ENCODE assay signal across 9 mouse cellular contexts in genomic region chr11:59885217-59885986, GRCm38 (mm10). TPM values are rescaled to one million over a fixed set of nuclear protein-coding genes. Genes with fewer than 3 reads are reported as not detected.
DNase-seq lines count a peak whose midpoint lies in the region; ATAC-seq lines count a peak whose summit lies in the region.
"Had no signal": no experiment of that assay in that cellular context is flagged by ENCODE, and none has a peak within 500 bp of the region (broad histone marks: within the 10 kb centered on the region; RNA-seq: fewer than 3 reads in every experiment).

No protein-coding gene starts in this region.

- ATAC-seq in midbrain, embryonic 15.5 days (replicated peaks), result no peak
- ATAC-seq in hindbrain, embryonic 13.5 days (ENCODE audit: low FRiP score), result no peak
- ATAC-seq in liver, embryonic 13.5 days (ENCODE audit: low read depth), result peak; percentile 51; the same call in 1 of the 2 replicates
- no peak; the same call in none of the 2 replicates for ATAC-seq in stomach, embryonic 16.5 days (ENCODE audit: insufficient read depth, low FRiP score)

- H3K4me2 ChIP-seq in midbrain, embryonic 15.5 days, result no peak overlapping the region
- H3K4me2 ChIP-seq in hindbrain, embryonic 13.5 days, result no peak overlapping the region
- H3K4me2 ChIP-seq in liver, embryonic 13.5 days, result 0 out of 2 replicates have a peak overlapping the region, but pooled peaks have one; percentile 4
- H3K4me2 ChIP-seq in stomach, embryonic 16.5 days (ENCODE audit: low read depth, low read length), result no peak overlapping the region
- H3K4me2 ChIP-seq: limb, embryonic 15.5 days had no signal

- H3K9me3 ChIP-seq in midbrain, embryonic 10.5 days (replicated peaks), result no peaks in the 10 kb centered on the region
- H3K9me3 ChIP-seq in midbrain, embryonic 15.5 days, result no peaks in the 10 kb centered on the region
- no peaks in the 10 kb centered on the region for H3K9me3 ChIP-seq in hindbrain, embryonic 13.5 days
- H3K9me3 ChIP-seq in liver, embryonic 13.5 days (replicated peaks), result no peaks in the 10 kb centered on the region; the same call in 1 of the 2 replicates
- no peaks in the 10 kb centered on the region for H3K9me3 ChIP-seq in stomach, embryonic 16.5 days (replicated peaks; ENCODE audit: control insufficient read depth, low read length)
- H3K9me3 ChIP-seq: limb, embryonic 15.5 days had no signal

- H3K36me3 ChIP-seq in midbrain, embryonic 10.5 days, result no peaks in the 10 kb centered on the region
- no peaks in the 10 kb centered on the region for H3K36me3 ChIP-seq in midbrain, embryonic 15.5 days (replicated peaks)
- no peaks in the 10 kb centered on the region for H3K36me3 ChIP-seq in hindbrain, embryonic 13.5 days
- H3K36me3 ChIP-seq in liver, embryonic 13.5 days, result no peaks in the 10 kb centered on the region
- no peaks in the 10 kb centered on the region for H3K36me3 ChIP-seq in stomach, embryonic 16.5 days (ENCODE audit: control insufficient read depth, insufficient read depth, low read length)
- H3K36me3 ChIP-seq: limb, embryonic 15.5 days had no signal

- no peak overlapping the region for H3K9ac ChIP-seq in midbrain, embryonic 15.5 days
- no peak overlapping the region for H3K9ac ChIP-seq in hindbrain, embryonic 13.5 days
- no peak overlapping the region for H3K9ac ChIP-seq in liver, embryonic 13.5 days
- H3K9ac ChIP-seq in stomach, embryonic 16.5 days (ENCODE audit: low read length), result no peak overlapping the region; the same call in 1 of the 2 replicates
- H3K9ac ChIP-seq: limb, embryonic 15.5 days had no signal

- peak overlapping the region; percentile 68 for H3K27ac ChIP-seq in midbrain, embryonic 10.5 days (replicated peaks)
- no peak overlapping the region for H3K27ac ChIP-seq in midbrain, embryonic 15.5 days
- H3K27ac ChIP-seq in hindbrain, embryonic 13.5 days, result peak overlapping the region; percentile 35; the same call in 1 of the 2 replicates
- H3K27ac ChIP-seq in liver, embryonic 13.5 days, result peak overlapping the region; percentile 54
- H3K27ac ChIP-seq in stomach, embryonic 16.5 days (ENCODE audit: low read length), result peak overlapping the region; percentile 62
- H3K27ac ChIP-seq: limb, embryonic 15.5 days had no signal

- peaks cover 8% of the 10 kb centered on the region for H3K4me1 ChIP-seq in midbrain, embryonic 10.5 days
- H3K4me1 ChIP-seq in midbrain, embryonic 15.5 days, result no peaks in the 10 kb centered on the region
- H3K4me1 ChIP-seq in hindbrain, embryonic 13.5 days (replicated peaks), result peaks cover 4% of the 10 kb centered on the region; the same call in 1 of the 2 replicates
- H3K4me1 ChIP-seq in liver, embryonic 13.5 days (replicated peaks), result peaks cover 18% of the 10 kb centered on the region
- peaks cover 3% of the 10 kb centered on the region; the same call in 1 of the 2 replicates for H3K4me1 ChIP-seq in stomach, embryonic 16.5 days (ENCODE audit: control insufficient read depth, insufficient read depth, low read length)
- H3K4me1 ChIP-seq: limb, embryonic 15.5 days had no signal

- 72% methylated on average over 17 of the region's 17 CpGs for WGBS in midbrain, embryonic 10.5 days
- WGBS in midbrain, embryonic 15.5 days, result 67% methylated on average over 17 of the region's 17 CpGs
- 67% methylated on average over 17 of the region's 17 CpGs for WGBS in hindbrain, embryonic 13.5 days
- 23% methylated on average over 17 of the region's 17 CpGs for WGBS in liver, embryonic 13.5 days (ENCODE audit: insufficient replicate concordance)
- WGBS in stomach, embryonic 16.5 days, result 44% methylated on average over 17 of the region's 17 CpGs

- no peak overlapping the region for H3K4me3 ChIP-seq in midbrain, embryonic 10.5 days
- H3K4me3 ChIP-seq in midbrain, embryonic 15.5 days, result no peak overlapping the region
- H3K4me3 ChIP-seq in hindbrain, embryonic 13.5 days, result no peak overlapping the region
- no peak overlapping the region for H3K4me3 ChIP-seq in liver, embryonic 13.5 days (replicated peaks)
- H3K4me3 ChIP-seq in stomach, embryonic 16.5 days (replicated peaks; ENCODE audit: low read length), result no peak overlapping the region
- H3K4me3 ChIP-seq: limb, embryonic 15.5 days had no signal

- no peaks in the 10 kb centered on the region for H3K27me3 ChIP-seq in midbrain, embryonic 10.5 days (ENCODE audit: low read depth, poor library complexity, severe bottlenecking)
- no peaks in the 10 kb centered on the region for H3K27me3 ChIP-seq in midbrain, embryonic 15.5 days (replicated peaks)
- no peaks in the 10 kb centered on the region for H3K27me3 ChIP-seq in hindbrain, embryonic 13.5 days
- no peaks in the 10 kb centered on the region for H3K27me3 ChIP-seq in liver, embryonic 13.5 days
- no peaks in the 10 kb centered on the region for H3K27me3 ChIP-seq in stomach, embryonic 16.5 days (ENCODE audit: control insufficient read depth, insufficient read depth, low read length)
- H3K27me3 ChIP-seq: limb, embryonic 15.5 days had no signal

- peak; percentile 22 for DNase-seq in midbrain, embryonic 10.5 days (ENCODE audit: low spot score)
- peak; percentile 37 for DNase-seq in embryo, embryonic 10 days (ENCODE audit: low spot score)
- peak; percentile 16 for DNase-seq in liver, embryonic 13.5 days
- DNase-seq in layer of hippocampus, postnatal 25 days (ENCODE audit: extremely low spot score in 1 of 2, low spot score in 1 of 2), result no peak
- no peak for DNase-seq in layer of hippocampus, postnatal 14 days (ENCODE audit: low spot score in 2 of 2)

RNA-seq across cellular contexts. Expression of gene Cops3, which starts 45.8 kb away (rescaled TPM):
- polyA plus RNA-seq in midbrain, embryonic 10.5 days (2016; fragmentation: Nextera tagmentation; extraction: Ambion mirVana), result 249 and 250 TPM in 2 replicates
- 180 and 183 TPM in 2 replicates for polyA plus RNA-seq in midbrain, embryonic 15.5 days (2015; fragmentation: Nextera tagmentation; extraction: Ambion mirVana)
- 205 and 210 TPM in 2 replicates for polyA plus RNA-seq in hindbrain, embryonic 13.5 days (2015; fragmentation: Nextera tagmentation; extraction: Ambion mirVana)
- 127 and 141 TPM in 2 replicates for polyA plus RNA-seq in liver, embryonic 13.5 days (2015; fragmentation: Nextera tagmentation; extraction: Ambion mirVana)
- 172 and 174 TPM in 2 replicates for polyA plus RNA-seq in stomach, embryonic 16.5 days (2015; fragmentation: Nextera tagmentation; extraction: Ambion mirVana)
- total RNA-seq in layer of hippocampus, postnatal 25 days (2021), result 10 to 100 TPM; 73.7 to 74.6 TPM
- total RNA-seq in layer of hippocampus, postnatal 14 days (2021), result 10 to 100 TPM; 69.7 to 72.3 TPM

RNA-seq across cellular contexts. Expression of gene Nt5m, which starts 46.2 kb away (rescaled TPM):
- 40.9 and 44.4 TPM in 2 replicates for polyA plus RNA-seq in midbrain, embryonic 10.5 days (2016; fragmentation: Nextera tagmentation; extraction: Ambion mirVana)
- 77.6 and 78.2 TPM in 2 replicates for polyA plus RNA-seq in midbrain, embryonic 15.5 days (2015; fragmentation: Nextera tagmentation; extraction: Ambion mirVana)
- 61.5 and 64.1 TPM in 2 replicates for polyA plus RNA-seq in hindbrain, embryonic 13.5 days (2015; fragmentation: Nextera tagmentation; extraction: Ambion mirVana)
- polyA plus RNA-seq in liver, embryonic 13.5 days (2015; fragmentation: Nextera tagmentation; extraction: Ambion mirVana), result 13.6 and 14.4 TPM in 2 replicates
- 29.4 and 31.6 TPM in 2 replicates for polyA plus RNA-seq in stomach, embryonic 16.5 days (2015; fragmentation: Nextera tagmentation; extraction: Ambion mirVana)
- 10 to 100 TPM; 59.8 to 63.3 TPM for total RNA-seq in layer of hippocampus, postnatal 25 days (2021)
- total RNA-seq in layer of hippocampus, postnatal 14 days (2021), result 10 to 100 TPM; 60.5 to 63.3 TPM

Comparison
In these comparisons a context has a peak if more than half of its experiments do, and no peak if none do; other contexts are left out.
1. DNase-seq: peak in midbrain, embryonic 10.5 days (single experiment), embryo, embryonic 10 days (single experiment) and liver, embryonic 13.5 days (single experiment); none in layer of hippocampus, postnatal 25 days (0 of 2) and layer of hippocampus, postnatal 14 days (0 of 2).